Mouse (Mus musculus) heart, postnatal 0 days (tissue): ENCODE data around the gene Mrtfb.

Experiments used
- CTCF ChIP-seq: IDR thresholded peaks from 2 replicates; pipeline ENCODE4 v1.5.1; 2016; ENCODE audit warnings: antibody characterized with exemption, control low read depth, low read depth
- EP300 ChIP-seq: IDR thresholded peaks from 2 replicates; pipeline ENCODE4 v1.6.1; 2016; ENCODE audit warnings: antibody characterized with exemption, low read depth

GRCm38 (mm10) chr16:13371740-13372287 is 115.5 kb downstream of the Mrtfb start:
- TF ChIP-seq CTCF (no peak), EP300 (no peak)
